Mouse (Mus musculus) G1E (cell line): ENCODE measurements at regions not wholly inside any gene's neighbourhood (a gene's known extent, or its start where the extent isn't known, plus 50 kb on each side); places are given as distances from the start of the nearest gene placed in this dataset.

ENCODE experiments used
- ATAC-seq: 2 replicates; pipeline ENCODE4 v1.8.0; 2016; ENCODE audit warnings: mild to moderate bottlenecking; ENCODE audit not compliant: insufficient number of reproducible peaks, poor library complexity, low FRiP score, severe bottlenecking; ENCODE audit errors: extremely low read depth
- DNase-seq: peaks from one replicate; pipeline ENCODE4 v3.0.0; 2012; ENCODE audit warnings: low spot score
- H3K27me3 ChIP-seq: 2 replicates; pipeline ENCODE4 v1.6.1; 2012; ENCODE audit warnings: mild to moderate bottlenecking, low read length, inconsistent platforms; ENCODE audit not compliant: insufficient read depth
- H3K36me3 ChIP-seq: replicated peaks from 2 replicates; pipeline ENCODE3; 2012; ENCODE audit warnings: mild to moderate bottlenecking, inconsistent platforms
- H3K4me1 ChIP-seq: 2 replicates; pipeline ENCODE4 v1.6.1; 2012; ENCODE audit warnings: low read depth, low read length, inconsistent platforms, mixed read lengths; ENCODE audit not compliant: insufficient read depth
- H3K4me3 ChIP-seq: 2 replicates; pipeline ENCODE4 v1.5.1; 2012; ENCODE audit warnings: low read depth, mild to moderate bottlenecking, inconsistent platforms, low read length, moderate library complexity, mixed read lengths
- H3K9me3 ChIP-seq: replicated peaks from 2 replicates; pipeline ENCODE4 v1.6.1; 2012; ENCODE audit warnings: inconsistent platforms
- CTCF ChIP-seq: IDR thresholded peaks from 2 replicates; pipeline ENCODE4 v1.5.1; 2012; ENCODE audit warnings: low read depth, low read length, inconsistent platforms, mixed read lengths
- GATA1 ChIP-seq: IDR thresholded peaks from 2 replicates; pipeline ENCODE4 v1.6.1; 2012; ENCODE audit warnings: borderline replicate concordance, low read length, inconsistent platforms, mixed read lengths
- GATA2 ChIP-seq: IDR thresholded peaks from 2 replicates; pipeline ENCODE4 v1.6.1; 2012; ENCODE audit warnings: low read depth, low read length, inconsistent platforms, borderline replicate concordance
- POLR2AphosphoS5 ChIP-seq: IDR thresholded peaks from 2 replicates; pipeline ENCODE4 v1.6.1; 2012; ENCODE audit warnings: low read depth, low read length, inconsistent platforms; ENCODE audit not compliant: insufficient replicate concordance
- TAL1 ChIP-seq: conservative IDR thresholded peaks from 2 replicates; pipeline ENCODE4 v1.6.1; 2012; ENCODE audit warnings: low read depth, low read length, inconsistent platforms, mixed read lengths

DNA sequence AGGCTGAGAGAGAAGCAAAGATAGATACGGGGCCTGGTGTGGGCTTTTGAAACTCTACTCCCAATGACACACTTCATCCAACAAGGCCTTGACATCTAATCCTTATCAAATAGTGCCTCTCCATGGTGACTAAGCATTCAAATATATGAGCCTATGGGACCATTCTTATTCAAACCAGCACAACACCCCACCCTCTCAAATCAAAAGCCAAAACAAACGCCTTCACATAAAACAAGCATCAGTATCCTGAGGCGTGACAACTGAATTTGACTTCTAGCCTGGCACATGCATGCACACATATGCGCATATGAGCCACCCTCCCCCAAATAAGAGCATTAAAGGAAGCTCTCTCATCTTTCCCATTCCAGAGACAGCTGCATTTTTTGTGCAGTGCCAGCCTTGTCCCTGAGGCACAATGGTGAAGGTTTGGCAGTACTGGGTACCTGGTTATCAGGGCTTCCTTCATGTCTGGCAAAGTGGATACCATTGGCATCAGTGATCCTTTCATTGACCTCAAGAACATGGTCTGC is 103.8 kb upstream of the Gli2 start:
- ATAC-seq (no peak), DNase-seq (no peak)
- Histone ChIP-seq H3K4me3 (no peak overlapping the region), H3K36me3 (no peaks in the 10 kb centered on the region), H3K9me3 (peaks cover 64% of the 10 kb centered on the region), H3K27me3 (no peaks in the 10 kb centered on the region), H3K4me1 (no peaks in the 10 kb centered on the region)
- TF ChIP-seq TAL1: no peak
- TF ChIP-seq POLR2AphosphoS5: no peak
- no peak for TF ChIP-seq CTCF
- TF ChIP-seq GATA2: no peak
- no peak for TF ChIP-seq GATA1

DNA sequence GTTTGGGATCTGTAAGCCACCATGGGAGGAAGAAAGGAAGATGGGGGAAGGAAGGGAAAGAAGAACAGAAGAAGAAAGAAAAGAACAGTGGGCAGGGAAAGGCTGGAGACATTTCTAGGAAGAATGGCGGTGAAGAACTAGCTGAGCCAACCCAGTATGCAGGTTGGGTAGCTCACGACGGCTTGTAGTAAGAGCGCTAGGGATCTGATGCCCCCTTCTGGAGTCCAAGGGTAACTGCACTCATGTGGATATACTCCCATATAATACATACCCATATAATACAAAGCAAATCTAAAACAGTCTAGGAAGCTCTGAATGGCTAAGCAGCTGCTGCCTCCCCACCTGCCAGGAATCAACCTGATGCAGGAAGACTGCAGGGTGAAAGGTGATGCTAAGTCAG is 100.2 kb upstream of the Gli2 start:
- peaks cover 62% of the 10 kb centered on the region for H3K9me3 ChIP-seq
- H3K4me1 ChIP-seq: no peaks in the 10 kb centered on the region
- no peak for ATAC-seq
- no peak overlapping the region for H3K4me3 ChIP-seq
- H3K36me3 ChIP-seq: no peaks in the 10 kb centered on the region
- TF ChIP-seq CTCF: no peak
- no peak for TF ChIP-seq GATA1
- no peak for TF ChIP-seq GATA2
- TF ChIP-seq POLR2AphosphoS5: no peak
- TF ChIP-seq TAL1: no peak
- H3K27me3 ChIP-seq: no peaks in the 10 kb centered on the region
- DNase-seq: no peak

DNA sequence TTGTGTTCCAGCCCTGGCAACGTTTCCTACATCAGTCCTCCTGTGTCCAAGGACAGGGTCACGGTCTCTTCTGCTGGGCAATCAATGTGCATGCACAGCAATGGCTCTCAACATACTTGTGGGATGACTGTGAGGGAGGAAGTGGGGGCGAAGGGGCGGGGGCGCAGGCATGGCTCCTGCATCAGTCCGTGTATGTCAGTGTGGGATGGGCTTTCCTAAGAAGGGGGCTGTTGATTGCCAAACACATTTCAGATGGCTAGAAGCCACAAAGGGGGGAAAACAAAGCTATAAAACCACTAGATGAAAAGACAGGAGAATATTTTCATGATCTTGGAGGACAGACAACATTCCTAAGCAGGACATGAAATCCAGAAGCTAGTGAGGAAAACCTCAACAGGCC is 99.4 kb upstream of the Gli2 start:
- no peaks in the 10 kb centered on the region for H3K36me3 ChIP-seq
- no peak overlapping the region for H3K4me3 ChIP-seq
- peaks cover 60% of the 10 kb centered on the region for H3K9me3 ChIP-seq
- DNase-seq: no peak
- TF ChIP-seq TAL1 (no peak), GATA1 (no peak), CTCF (no peak), GATA2 (no peak), POLR2AphosphoS5 (no peak)
- ATAC-seq: no peak
- no peaks in the 10 kb centered on the region for H3K27me3 ChIP-seq
- no peaks in the 10 kb centered on the region for H3K4me1 ChIP-seq

DNA sequence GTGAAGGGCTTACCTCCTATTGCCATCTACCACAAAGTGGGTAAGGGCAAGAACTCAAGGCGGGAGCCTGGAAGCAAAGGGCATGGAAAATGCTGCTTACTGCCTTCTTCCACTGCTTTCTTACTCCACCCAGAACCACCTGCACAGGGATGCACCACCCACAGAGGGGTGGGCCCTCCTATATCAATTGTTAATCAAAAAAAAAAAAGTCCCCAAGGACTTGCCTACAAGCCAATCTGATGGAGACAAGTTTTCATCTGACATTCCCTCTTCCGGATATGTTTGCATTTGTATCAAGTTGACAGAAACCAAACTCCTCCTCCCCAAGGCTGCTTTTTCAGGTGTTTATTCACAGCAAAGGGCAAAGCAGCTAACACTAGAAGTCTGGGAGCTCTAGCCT is 94.1 kb upstream of the Gli2 start:
- DNase-seq (no peak), ATAC-seq (no peak)
- Histone ChIP-seq H3K9me3 (peaks cover 70% of the 10 kb centered on the region), H3K4me3 (no peak overlapping the region), H3K27me3 (no peaks in the 10 kb centered on the region), H3K36me3 (no peaks in the 10 kb centered on the region), H3K4me1 (no peaks in the 10 kb centered on the region)
- TF ChIP-seq GATA2 (no peak), CTCF (no peak), GATA1 (no peak), TAL1 (no peak), POLR2AphosphoS5 (no peak)

DNA sequence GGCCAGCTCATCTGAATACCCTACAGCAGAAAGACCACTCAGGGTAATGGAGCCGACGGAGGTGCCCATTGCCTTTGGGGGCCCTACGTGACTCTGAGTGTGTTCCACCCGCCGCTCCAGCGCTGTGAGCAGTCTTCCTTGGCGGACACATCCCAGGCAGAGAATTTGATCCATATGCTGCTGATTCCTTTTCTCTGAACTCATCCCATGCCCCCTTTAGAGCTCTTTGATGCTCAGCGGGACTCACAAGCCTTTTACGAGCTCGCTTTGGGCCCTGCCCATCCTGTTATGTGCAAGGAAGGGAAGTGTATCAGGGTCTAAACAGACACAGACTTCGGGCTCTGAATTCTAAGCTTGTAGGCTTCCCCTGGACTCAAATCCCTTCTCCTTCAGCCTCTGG is 90.4 kb upstream of the Gli2 start:
- ATAC-seq (no peak), DNase-seq (no peak)
- no peaks in the 10 kb centered on the region for H3K36me3 ChIP-seq
- no peaks in the 10 kb centered on the region for H3K27me3 ChIP-seq
- H3K4me3 ChIP-seq: no peak overlapping the region
- peaks cover 52% of the 10 kb centered on the region for H3K9me3 ChIP-seq
- TF ChIP-seq GATA1 (no peak), CTCF (no peak), TAL1 (no peak), POLR2AphosphoS5 (no peak)
- H3K4me1 ChIP-seq: no peaks in the 10 kb centered on the region

DNA sequence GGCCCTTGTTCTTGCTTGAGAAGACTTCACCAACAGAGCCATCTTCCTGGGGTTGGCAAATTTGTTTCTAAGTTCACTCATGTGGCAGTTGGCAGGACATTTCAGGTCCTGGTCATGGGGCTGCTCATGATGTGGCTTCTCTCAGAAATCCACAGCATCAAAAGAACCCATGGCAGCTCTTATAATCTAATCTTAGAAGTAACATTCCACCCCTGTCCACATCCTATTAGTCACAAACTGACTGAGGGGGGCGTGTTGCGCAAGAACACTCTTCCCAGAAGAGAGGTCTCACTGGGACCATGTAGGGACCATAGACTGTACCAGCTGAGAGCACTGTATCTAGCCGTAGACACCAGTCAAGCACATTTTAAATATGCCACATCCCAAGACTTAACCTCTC is 75.6 kb upstream of the Gli2 start:
- DNase-seq (no peak), ATAC-seq (no peak)
- no peak overlapping the region for H3K4me3 ChIP-seq
- TF ChIP-seq CTCF: no peak
- H3K27me3 ChIP-seq: no peaks in the 10 kb centered on the region
- H3K4me1 ChIP-seq: peaks cover 4% of the 10 kb centered on the region
- peaks cover 39% of the 10 kb centered on the region for H3K9me3 ChIP-seq
- H3K36me3 ChIP-seq: no peaks in the 10 kb centered on the region

DNA sequence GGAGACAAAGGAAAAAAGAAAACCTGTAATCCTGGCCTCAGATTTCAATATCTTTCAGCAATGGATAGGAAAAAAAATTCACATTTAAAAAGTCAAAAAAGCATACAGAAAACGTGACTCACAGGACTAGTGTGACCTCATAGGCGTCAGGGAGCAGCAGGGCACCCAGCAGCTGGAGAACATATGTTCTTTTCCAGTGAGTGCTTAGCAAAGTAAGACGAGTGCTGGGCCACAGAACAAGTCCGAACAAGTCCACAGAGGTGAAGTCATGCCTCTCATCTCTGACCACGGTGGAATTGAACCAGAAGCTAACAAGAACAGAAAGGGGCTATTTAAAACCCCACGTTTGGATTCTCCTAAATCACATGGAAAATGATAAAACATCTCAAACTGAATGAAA is 72.1 kb upstream of the Gli2 start:
- H3K4me1 ChIP-seq: peaks cover 11% of the 10 kb centered on the region
- no peak for DNase-seq

More for the DNA sequence above, 72.1 kb upstream of the Gli2 start:
- no peak for TF ChIP-seq CTCF
- TF ChIP-seq POLR2AphosphoS5: no peak
- no peak for TF ChIP-seq GATA2
- no peak for TF ChIP-seq GATA1
- TF ChIP-seq TAL1: no peak
- 0 out of 2 replicates have a peak, but pooled peaks have one; percentile 12 for ATAC-seq
- no peaks in the 10 kb centered on the region for H3K27me3 ChIP-seq
- no peak overlapping the region for H3K4me3 ChIP-seq
- H3K9me3 ChIP-seq: peaks cover 26% of the 10 kb centered on the region
- H3K36me3 ChIP-seq: peaks cover 7% of the 10 kb centered on the region
